Mouse (Mus musculus): ENCODE measurements around the gene Ubald2.

DNA sequence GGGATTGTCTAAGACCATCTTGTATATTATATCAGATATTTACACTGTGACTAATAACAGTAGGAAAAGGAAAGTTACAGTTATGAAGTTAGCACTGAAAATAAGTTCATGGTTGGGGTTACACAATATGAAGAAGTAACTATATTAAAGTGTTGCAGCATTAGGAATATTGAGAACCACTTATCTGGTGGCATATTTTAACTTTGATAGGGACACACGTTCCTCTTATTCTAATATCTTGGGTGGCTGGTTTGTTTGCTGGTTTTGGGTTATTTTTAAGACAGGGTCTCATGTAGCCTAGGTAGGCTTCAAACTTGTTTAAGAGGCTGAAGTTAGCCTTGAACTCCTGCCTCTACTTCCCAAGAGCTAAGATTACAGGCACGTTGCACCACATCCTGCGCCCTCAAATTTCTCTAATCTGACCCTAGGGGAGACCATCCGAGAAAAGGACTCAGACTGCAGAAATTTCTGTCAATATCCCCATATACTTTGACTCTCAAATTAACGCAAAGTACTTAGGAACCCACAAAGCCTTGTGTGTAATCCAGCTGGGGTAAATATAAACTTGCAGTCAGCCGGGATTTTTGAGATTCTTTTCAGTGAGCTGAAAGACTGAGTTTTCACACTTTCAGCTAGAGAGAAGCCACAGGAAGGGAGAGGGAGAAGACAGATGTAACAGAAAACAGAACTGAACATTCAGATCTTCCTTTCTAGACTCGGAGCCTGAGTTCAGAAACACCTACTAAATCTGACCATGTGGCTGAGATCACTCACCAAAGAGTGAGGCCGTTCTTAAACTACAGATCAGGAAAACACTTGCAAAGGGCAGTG lies 36.2 kb upstream of the Ubald2 start:
- TF ChIP-seq CTCF (IDR thresholded peaks at IDR 0.05; ENCODE audit: low read depth): no peak
- TF ChIP-seq EP300 (IDR thresholded peaks at IDR 0.05; ENCODE audit: low read depth): no peak
